Mouse (Mus musculus) forebrain, embryonic 15.5 days (tissue): ENCODE measurements at regions not wholly inside any gene's neighbourhood (a gene's known extent, or its start where the extent isn't known, plus 50 kb on each side); places are given as distances from the start of the nearest gene placed in this dataset.

Experiments used
- ATAC-seq: fragments of 200-750 bp; cut with Nextera tagmentation; replicated peaks from 2 replicates; pipeline ENCODE4 v1.8.0; 2017; ENCODE audit warnings: mild to moderate bottlenecking, moderate TSS enrichment, moderate library complexity
- H3K27ac ChIP-seq: fragments of 300-500 bp; sonication (generic); replicated peaks from 2 replicates; pipeline ENCODE4 v1.5.1; 2015; ENCODE audit warnings: mild to moderate bottlenecking, inconsistent platforms
- H3K27me3 ChIP-seq: fragments of 300-500 bp; sonication (generic); 2 replicates; pipeline ENCODE4 v1.6.1; 2015; ENCODE audit warnings: inconsistent platforms
- H3K36me3 ChIP-seq: fragments of 300-500 bp; sonication (generic); 2 replicates; pipeline ENCODE4 v1.6.1; 2015; ENCODE audit warnings: mild to moderate bottlenecking, inconsistent platforms
- H3K4me1 ChIP-seq: fragments of 300-500 bp; sonication (generic); 2 replicates; pipeline ENCODE4 v1.6.1; 2015; ENCODE audit warnings: inconsistent platforms
- H3K4me2 ChIP-seq: fragments of 300-500 bp; sonication (generic); replicated peaks from 2 replicates; pipeline ENCODE4 v1.6.1; 2015; ENCODE audit warnings: mild to moderate bottlenecking, inconsistent platforms
- H3K4me3 ChIP-seq: fragments of 300-500 bp; sonication (generic); 2 replicates; pipeline ENCODE4 v1.5.1; 2015; ENCODE audit warnings: mild to moderate bottlenecking, inconsistent platforms
- H3K9ac ChIP-seq: fragments of 300-500 bp; sonication (generic); replicated peaks from 2 replicates; pipeline ENCODE4 v1.6.1; 2015; ENCODE audit warnings: mild to moderate bottlenecking, inconsistent platforms
- H3K9me3 ChIP-seq: fragments of 300-500 bp; sonication (generic); 2 replicates; pipeline ENCODE4 v1.6.1; 2016; ENCODE audit warnings: inconsistent platforms
- WGBS: fragments of 180-500 bp; shearing (Covaris S2); methylation state at CpG from one replicate; pipeline ENCODE4 v1.1.7; 2015; ENCODE audit warnings: mixed read lengths; 5-methylcytosine and 5-hydroxymethylcytosine counted together

GRCm38 (mm10) chr2:64522722-64523121 lies 424.9 kb upstream of the Fign start:
- no peak overlapping the region for H3K9ac ChIP-seq
- H3K9me3 ChIP-seq: no peaks in the 10 kb centered on the region
- no peak overlapping the region for H3K4me2 ChIP-seq
- H3K36me3 ChIP-seq: no peaks in the 10 kb centered on the region
- H3K4me1 ChIP-seq: peaks cover 11% of the 10 kb centered on the region
- H3K27me3 ChIP-seq: no peaks in the 10 kb centered on the region
- no peak overlapping the region for H3K4me3 ChIP-seq
- peak; percentile 60 for ATAC-seq
- H3K27ac ChIP-seq: no peak overlapping the region
- 21% methylated on average over 3 of the region's 3 CpGs for WGBS

DNA sequence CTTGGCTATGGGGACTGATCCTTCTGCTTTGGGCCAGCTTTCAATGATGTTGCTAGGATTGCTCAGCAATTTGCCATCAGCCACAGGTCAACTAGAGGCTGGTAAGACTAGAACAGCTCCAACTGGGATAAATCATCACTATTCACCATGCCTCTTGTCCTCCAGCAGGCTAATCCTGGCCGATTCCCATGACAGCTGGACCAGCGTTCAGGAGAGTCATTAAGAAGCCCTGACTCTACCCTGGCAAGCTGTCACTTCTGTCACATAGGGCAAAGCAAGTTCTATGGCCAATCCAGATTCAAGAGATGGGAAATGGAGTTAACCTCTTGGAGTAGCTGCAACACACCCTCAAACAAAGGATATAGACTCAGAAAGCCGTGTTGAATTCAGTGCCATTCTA lies 424.4 kb upstream of the Fign start:
- H3K4me3 ChIP-seq: no peak overlapping the region
- peaks cover 11% of the 10 kb centered on the region for H3K4me1 ChIP-seq
- H3K9ac ChIP-seq: no peak overlapping the region
- ATAC-seq: 0 out of 2 replicates have a peak, but pooled peaks have one; percentile 11
- no peaks in the 10 kb centered on the region for H3K27me3 ChIP-seq
- WGBS: 29% methylated on average over 3 of the region's 3 CpGs
- no peak overlapping the region for H3K27ac ChIP-seq
- H3K9me3 ChIP-seq: no peaks in the 10 kb centered on the region
- no peak overlapping the region for H3K4me2 ChIP-seq
- no peaks in the 10 kb centered on the region for H3K36me3 ChIP-seq

DNA sequence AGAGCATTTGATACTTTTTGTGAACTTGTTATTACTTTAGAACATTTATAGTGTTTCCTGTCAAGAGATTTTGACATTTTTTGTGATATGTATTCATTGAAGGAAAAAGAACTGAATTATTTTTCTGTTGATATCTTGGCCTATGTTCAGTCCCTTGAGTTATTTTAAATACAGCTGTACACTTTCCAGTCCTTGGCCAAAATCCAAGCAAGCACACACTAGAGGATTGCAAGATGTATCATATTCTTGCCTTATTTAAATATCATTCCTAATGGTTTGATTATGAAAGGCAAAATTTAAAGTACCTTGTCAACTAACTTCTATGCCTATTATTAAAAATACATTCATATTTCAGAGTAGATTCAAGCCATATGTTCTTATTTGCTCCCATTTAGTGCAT lies 397.9 kb upstream of the Fign start:
- no peak overlapping the region for H3K9ac ChIP-seq
- H3K4me1 ChIP-seq: no peaks in the 10 kb centered on the region
- no peaks in the 10 kb centered on the region for H3K27me3 ChIP-seq
- H3K27ac ChIP-seq: no peak overlapping the region
- H3K36me3 ChIP-seq: no peaks in the 10 kb centered on the region
- no peak overlapping the region for H3K4me3 ChIP-seq
- H3K9me3 ChIP-seq: no peaks in the 10 kb centered on the region
- no peak overlapping the region for H3K4me2 ChIP-seq
- no peak for ATAC-seq

DNA sequence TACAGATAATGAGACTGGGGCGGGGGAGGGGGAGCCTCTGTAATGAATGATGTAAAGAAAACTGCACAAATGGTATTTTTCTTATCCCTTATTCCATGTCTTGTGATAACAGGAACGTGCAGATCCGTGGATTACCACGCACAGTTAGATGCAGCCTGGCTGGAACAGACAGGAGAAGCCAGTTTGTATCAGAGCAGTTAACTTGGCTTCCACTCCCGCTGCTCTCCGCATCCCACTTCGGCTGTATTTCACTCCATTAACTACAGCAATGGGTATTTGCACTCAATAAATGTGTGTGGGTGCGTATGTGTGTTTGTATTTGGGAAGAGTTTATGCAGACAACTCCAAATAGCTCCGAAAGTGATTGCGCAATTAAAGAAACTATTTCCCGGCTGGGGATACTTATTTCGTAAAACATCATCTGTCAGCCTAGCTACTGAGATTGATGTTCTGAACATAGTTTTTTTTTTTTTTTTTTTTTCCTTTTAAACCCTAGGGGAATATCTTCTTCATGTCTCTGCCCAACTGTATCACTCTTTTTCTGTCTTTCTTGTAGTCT lies 368.7 kb upstream of the Fign start:
- Histone ChIP-seq H3K4me2 (no peak overlapping the region), H3K4me1 (0 out of 2 replicates have a peak, but pooled peaks cover 4% of the 10 kb centered on the region), H3K9ac (no peak overlapping the region), H3K4me3 (no peak overlapping the region), H3K36me3 (no peaks in the 10 kb centered on the region), H3K27me3 (peaks cover 29% of the 10 kb centered on the region), H3K9me3 (no peaks in the 10 kb centered on the region), H3K27ac (no peak overlapping the region)
- no peak for ATAC-seq
- 85% methylated on average over 12 of the region's 12 CpGs for WGBS

DNA sequence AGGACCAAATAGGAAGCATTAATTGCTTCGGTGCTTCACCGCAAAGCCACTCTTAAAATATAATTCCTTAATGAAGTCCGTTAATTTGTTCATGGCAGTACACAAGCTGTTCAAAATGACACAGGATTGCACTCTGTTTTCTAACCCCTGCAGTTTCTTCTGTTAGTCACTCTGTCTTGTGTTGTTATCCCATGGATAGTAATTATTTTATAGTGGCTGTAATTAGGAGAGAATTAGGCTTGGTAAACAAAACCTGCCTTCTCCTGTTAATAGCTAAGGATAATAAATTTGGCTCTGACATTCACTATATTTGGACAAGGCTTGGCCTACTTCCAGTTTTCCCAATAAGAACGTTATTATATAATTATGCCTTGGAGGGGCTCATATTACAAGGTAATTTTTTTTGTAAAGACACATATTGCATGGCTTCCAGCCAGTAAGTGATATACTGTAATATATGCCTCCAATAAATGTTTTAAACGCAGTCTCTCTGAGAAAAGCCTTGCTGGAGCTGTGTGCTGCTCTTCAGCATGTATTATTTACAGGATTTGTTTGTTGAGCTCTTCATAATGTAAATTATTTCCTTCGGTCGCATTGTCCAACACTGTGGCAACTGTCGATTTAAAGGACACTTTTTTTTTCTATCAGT lies 364.8 kb upstream of the Fign start:
- Histone ChIP-seq H3K27me3 (peaks cover 32% of the 10 kb centered on the region), H3K9ac (no peak overlapping the region), H3K36me3 (no peaks in the 10 kb centered on the region), H3K4me1 (0 out of 2 replicates have a peak, but pooled peaks cover 4% of the 10 kb centered on the region), H3K9me3 (no peaks in the 10 kb centered on the region), H3K27ac (no peak overlapping the region), H3K4me2 (no peak overlapping the region), H3K4me3 (no peak overlapping the region)
- ATAC-seq: peak; percentile 61
- 39% methylated on average over 8 of the region's 8 CpGs for WGBS

DNA sequence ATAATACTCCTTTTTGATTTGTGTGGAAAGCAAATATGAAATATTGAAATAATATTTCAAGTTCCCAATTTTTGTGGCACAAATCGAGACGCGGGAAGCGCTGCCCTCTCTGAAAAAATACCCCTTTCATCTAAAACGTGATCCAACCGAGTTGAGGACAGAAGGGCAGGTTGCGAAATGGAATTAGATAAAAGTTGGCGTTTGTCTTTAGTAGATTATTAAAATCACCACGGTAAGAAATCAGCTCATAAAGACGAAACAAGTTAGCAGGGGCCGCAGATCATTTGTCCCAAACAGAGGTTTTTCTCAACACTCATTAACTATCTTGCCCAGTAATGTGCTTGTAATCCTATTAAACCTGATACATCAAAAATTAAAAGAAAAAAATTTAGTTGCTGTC lies 364.2 kb upstream of the Fign start:
- no peak overlapping the region for H3K27ac ChIP-seq
- peaks cover 34% of the 10 kb centered on the region for H3K27me3 ChIP-seq
- H3K9me3 ChIP-seq: no peaks in the 10 kb centered on the region
- H3K4me3 ChIP-seq: no peak overlapping the region
- 75% methylated on average over 11 of the region's 11 CpGs for WGBS
- no peak overlapping the region for H3K4me2 ChIP-seq
- no peak overlapping the region for H3K9ac ChIP-seq
- no peak for ATAC-seq
- 0 out of 2 replicates have a peak, but pooled peaks cover 4% of the 10 kb centered on the region for H3K4me1 ChIP-seq
- no peaks in the 10 kb centered on the region for H3K36me3 ChIP-seq

DNA sequence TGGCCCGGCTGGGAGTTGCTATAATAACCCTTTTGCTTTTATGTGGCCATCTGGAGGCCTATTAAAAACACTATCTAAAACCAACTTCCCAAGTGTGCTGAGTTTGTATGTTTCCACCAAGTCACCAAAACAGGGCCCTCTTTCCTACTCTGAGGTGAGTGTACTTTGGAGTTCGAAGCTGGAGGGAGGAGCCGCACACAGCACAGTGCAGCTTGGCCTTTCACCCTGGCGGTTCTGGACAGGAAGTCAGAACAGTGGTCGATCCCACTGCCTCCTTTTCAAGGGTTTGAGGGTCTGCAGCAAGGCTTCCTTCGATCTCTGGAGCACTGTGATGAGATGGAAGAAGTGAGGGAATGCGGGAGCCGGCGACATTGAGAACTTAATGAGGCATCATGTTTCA lies 363.8 kb upstream of the Fign start:
- ATAC-seq: no peak
- no peak overlapping the region for H3K27ac ChIP-seq
- H3K27me3 ChIP-seq: peaks cover 34% of the 10 kb centered on the region
- H3K4me3 ChIP-seq: no peak overlapping the region
- no peaks in the 10 kb centered on the region for H3K9me3 ChIP-seq
- 0 out of 2 replicates have a peak, but pooled peaks cover 4% of the 10 kb centered on the region for H3K4me1 ChIP-seq
- no peak overlapping the region for H3K4me2 ChIP-seq
- H3K9ac ChIP-seq: no peak overlapping the region
- 83% methylated on average over 9 of the region's 9 CpGs for WGBS
- H3K36me3 ChIP-seq: no peaks in the 10 kb centered on the region

DNA sequence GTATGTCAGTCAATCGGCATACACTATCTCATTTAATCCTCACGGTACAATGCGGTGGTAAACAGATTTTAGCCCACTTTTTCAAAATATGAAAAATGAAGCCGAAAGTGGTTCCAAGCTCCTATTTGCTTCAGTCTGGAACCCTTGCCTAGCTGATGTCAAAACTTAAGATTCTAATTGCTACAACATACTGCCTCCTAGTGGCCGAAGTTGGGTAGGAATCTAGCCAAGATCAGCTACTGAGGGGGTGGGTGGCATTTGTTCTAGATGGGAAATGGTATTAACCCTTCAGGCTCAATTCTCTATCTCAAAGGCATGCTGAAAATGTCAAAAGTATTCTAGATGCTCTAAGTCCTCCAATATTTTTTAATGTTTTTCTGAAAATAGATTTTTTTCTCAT lies 360.3 kb upstream of the Fign start:
- H3K9ac ChIP-seq: no peak overlapping the region
- no peaks in the 10 kb centered on the region for H3K36me3 ChIP-seq
- 69% methylated on average over 5 of the region's 5 CpGs for WGBS
- no peak overlapping the region for H3K4me2 ChIP-seq
- 0 out of 2 replicates have a peak, but pooled peaks cover 4% of the 10 kb centered on the region for H3K4me1 ChIP-seq
- H3K4me3 ChIP-seq: no peak overlapping the region
- no peak for ATAC-seq
- no peaks in the 10 kb centered on the region for H3K9me3 ChIP-seq
- H3K27me3 ChIP-seq: peaks cover 23% of the 10 kb centered on the region
- H3K27ac ChIP-seq: no peak overlapping the region

DNA sequence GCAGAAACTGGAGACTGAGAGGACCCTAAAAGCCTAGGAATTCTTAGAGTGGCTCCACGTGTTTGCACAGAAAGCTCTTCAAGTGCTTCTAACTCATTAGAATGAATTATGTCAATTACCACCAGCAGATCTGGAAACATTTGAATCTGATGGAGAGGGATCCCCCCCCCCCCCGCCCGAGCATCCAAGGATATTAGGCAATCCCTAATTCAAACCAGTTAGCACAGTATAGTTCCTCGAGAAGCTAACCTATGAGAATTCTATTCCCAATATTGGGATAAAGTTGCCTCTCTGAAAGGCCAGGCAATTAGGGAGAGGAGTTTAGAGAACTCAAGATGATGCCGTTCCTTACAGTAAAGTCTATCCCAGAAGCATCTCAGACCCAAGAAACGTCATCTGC lies 354.9 kb upstream of the Fign start:
- no peak overlapping the region for H3K4me3 ChIP-seq
- ATAC-seq: no peak
- no peak overlapping the region for H3K27ac ChIP-seq
- no peak overlapping the region for H3K4me2 ChIP-seq
- no peaks in the 10 kb centered on the region for H3K36me3 ChIP-seq
- H3K4me1 ChIP-seq: peaks cover 10% of the 10 kb centered on the region; the same call in 1 of the 2 replicates
- no peaks in the 10 kb centered on the region for H3K9me3 ChIP-seq
- WGBS: 49% methylated on average over 6 of the region's 6 CpGs
- H3K9ac ChIP-seq: no peak overlapping the region
- peaks cover 12% of the 10 kb centered on the region for H3K27me3 ChIP-seq

DNA sequence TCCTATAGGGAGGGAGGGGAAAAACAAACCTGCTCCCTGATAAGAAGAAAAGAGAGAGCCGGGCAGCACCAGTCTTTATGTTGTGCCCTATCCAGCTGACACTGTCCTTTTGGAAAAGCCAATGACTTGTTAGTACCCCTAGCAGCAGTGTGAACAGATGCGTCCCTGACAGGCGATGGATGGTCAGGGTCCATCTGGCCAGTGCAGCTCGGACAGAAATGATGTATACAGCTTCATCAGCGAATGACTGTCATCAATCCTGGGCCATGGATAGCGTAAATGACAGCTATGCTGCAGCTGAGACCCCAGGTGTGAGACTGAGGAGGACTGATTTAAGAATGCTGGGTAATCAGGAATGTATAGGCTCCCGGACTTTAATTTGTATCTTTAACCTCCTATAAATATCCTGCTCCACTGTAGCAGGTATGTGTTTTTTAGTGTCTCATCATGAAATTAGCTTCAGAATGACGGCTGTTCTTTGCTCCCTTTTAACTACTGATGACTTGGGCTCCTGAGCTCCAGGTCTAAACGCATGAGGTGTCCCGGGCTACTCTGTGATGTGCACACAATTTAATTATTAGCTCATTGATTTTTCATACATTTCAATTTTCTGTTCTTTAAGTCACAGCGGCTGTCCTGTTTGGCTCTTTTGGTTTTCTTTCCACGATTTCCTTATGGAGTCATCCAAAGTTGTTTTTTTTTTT lies 353.9 kb upstream of the Fign start:
- 72% methylated on average over 12 of the region's 12 CpGs for WGBS
- Histone ChIP-seq H3K4me3 (no peak overlapping the region), H3K4me1 (peaks cover 10% of the 10 kb centered on the region; the same call in 1 of the 2 replicates), H3K9me3 (no peaks in the 10 kb centered on the region), H3K4me2 (no peak overlapping the region), H3K36me3 (no peaks in the 10 kb centered on the region), H3K9ac (no peak overlapping the region), H3K27ac (no peak overlapping the region), H3K27me3 (peaks cover 9% of the 10 kb centered on the region; the same call in 1 of the 2 replicates)
- ATAC-seq: no peak

GRCm38 (mm10) chr2:64443171-64443570 lies 345.3 kb upstream of the Fign start:
- 92% methylated on average over 3 of the region's 3 CpGs for WGBS

DNA sequence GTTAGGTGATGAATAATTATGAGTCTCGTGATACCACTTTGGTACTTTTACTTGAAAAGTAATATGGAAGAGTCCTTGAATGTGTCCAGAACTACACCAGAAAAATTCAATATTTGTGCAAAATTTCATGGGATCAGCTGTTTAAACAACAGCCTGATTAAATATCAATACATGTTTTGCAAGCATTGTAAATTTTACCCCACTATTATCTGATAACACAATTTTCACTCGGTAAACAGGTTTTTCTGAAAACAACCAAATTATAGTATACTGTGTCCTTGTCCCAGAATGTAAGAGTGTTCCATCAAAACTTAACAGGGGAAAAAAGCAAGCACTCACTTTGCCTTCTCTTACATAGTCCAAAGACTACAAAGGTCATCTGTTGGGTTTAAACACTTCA lies 343.1 kb upstream of the Fign start:
- no peak overlapping the region for H3K9ac ChIP-seq
- no peaks in the 10 kb centered on the region for H3K4me1 ChIP-seq
- no peak overlapping the region for H3K4me2 ChIP-seq
- WGBS: 88% methylated on average over 2 of the region's 2 CpGs
- no peaks in the 10 kb centered on the region for H3K36me3 ChIP-seq
- no peaks in the 10 kb centered on the region for H3K9me3 ChIP-seq
- no peak overlapping the region for H3K27ac ChIP-seq
- no peak overlapping the region for H3K4me3 ChIP-seq
- H3K27me3 ChIP-seq: no peaks in the 10 kb centered on the region
- ATAC-seq: no peak

More at GRCm38 (mm10) chr2:64443171-64443570, 345.3 kb upstream of the Fign start:
- Histone ChIP-seq H3K36me3 (no peaks in the 10 kb centered on the region), H3K4me2 (no peak overlapping the region), H3K27ac (no peak overlapping the region), H3K9ac (no peak overlapping the region), H3K27me3 (no peaks in the 10 kb centered on the region), H3K4me3 (no peak overlapping the region), H3K4me1 (no peaks in the 10 kb centered on the region), H3K9me3 (no peaks in the 10 kb centered on the region)
- no peak for ATAC-seq
